Mouse (Mus musculus): ENCODE results near the gene Slc35b2. TPM values are rescaled to one million over a fixed set of nuclear protein-coding genes. Genes with fewer than 3 reads are reported as not detected.

Slc35b2 gene
- polyA plus RNA-seq, 1 experiment from 2014 or later: 90.5 TPM

DNA sequence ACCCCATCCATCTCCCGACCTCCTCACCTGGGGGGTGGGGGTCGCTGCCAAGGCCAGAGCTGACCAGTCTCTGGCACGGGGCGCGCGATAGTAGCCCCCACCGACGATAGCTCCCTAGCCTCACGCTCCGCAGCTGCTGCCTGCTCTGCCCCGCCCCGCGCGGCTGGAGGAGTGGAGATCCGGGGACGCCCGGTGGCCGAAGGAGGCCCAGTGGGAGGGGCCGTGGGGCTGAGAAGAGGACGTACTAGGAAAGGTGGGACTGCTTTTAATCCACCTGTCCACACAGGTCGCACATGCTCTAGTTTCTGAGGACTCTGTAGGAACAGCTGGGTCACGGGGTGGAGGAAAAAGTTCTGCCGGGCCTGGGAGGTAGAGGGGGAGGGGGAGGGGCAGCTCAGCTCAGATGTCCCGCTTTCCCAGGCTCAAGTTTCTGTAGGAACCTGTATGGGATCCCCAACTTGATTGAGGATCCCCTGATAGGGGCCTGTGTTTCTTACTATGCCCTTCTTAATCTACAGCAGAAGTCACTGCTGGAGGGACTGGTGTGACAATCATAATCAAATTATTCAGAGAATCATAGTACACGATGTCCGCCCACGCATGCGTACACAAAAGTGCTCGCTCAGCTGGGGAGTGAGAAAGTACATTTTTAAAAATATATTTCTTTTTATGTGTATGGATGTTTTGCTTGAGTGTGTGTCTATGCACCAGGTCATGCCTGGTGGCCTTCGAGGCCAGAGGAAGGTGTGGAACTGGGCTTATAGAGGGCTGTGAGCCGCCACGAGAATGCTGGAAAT lies 36.0 kb downstream of the Slc35b2 start, which contains the start of gene Slc29a1:
Slc29a1 (minus strand) TSS at position 161 of the 797 bp plus-strand sequence.
- Histone ChIP-seq H3K4me2 (replicated peaks) (peak within 1 kb of the TSS; percentile 74), H3K9ac (peak within 1 kb of the TSS; percentile 52), H3K36me3 (no peaks in the 10 kb centered on the region), H3K27ac (no peak within 1 kb of the TSS), H3K4me3 (peak within 1 kb of the TSS; percentile 28), H3K27me3 (replicated peaks) (peaks cover 41% of the 10 kb centered on the region), H3K4me1 (peaks cover 41% of the 10 kb centered on the region), H3K9me3 (no peaks in the 10 kb centered on the region)
- ATAC-seq (ENCODE audit: low FRiP score, low read depth): no peak
- WGBS: 18% methylated on average over 32 of the region's 32 CpGs

DNA sequence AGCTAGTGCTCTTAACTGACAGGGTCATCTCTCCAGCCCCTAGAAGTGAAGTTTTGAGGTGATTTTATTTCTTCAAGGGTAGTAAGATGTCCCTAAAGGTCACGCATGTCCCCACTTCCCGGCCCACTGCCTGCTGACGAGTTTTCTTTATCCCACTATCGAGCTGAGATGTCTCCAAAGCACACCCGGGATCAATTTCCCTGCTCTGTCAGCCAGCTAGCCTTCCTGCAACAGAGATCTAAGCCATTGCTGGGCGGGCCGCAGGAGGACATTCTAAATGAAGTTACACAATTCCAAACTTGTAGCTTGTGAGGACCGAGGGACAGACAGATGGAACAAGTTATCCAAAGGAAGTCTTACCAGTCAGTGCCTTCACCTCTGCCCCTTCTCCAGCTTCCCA lies 36.6 kb downstream of the Slc35b2 start:
- no peak overlapping the region for H3K4me2 ChIP-seq (replicated peaks)
- ATAC-seq (ENCODE audit: low FRiP score, low read depth): no peak
- H3K4me3 ChIP-seq: no peak overlapping the region
- H3K27me3 ChIP-seq (replicated peaks): peaks cover 38% of the 10 kb centered on the region
- H3K27ac ChIP-seq: no peak overlapping the region
- no peaks in the 10 kb centered on the region for H3K36me3 ChIP-seq
- WGBS: 64% methylated on average over 8 of the region's 8 CpGs
- H3K4me1 ChIP-seq: peaks cover 34% of the 10 kb centered on the region
- H3K9ac ChIP-seq: no peak overlapping the region
- no peaks in the 10 kb centered on the region for H3K9me3 ChIP-seq

DNA sequence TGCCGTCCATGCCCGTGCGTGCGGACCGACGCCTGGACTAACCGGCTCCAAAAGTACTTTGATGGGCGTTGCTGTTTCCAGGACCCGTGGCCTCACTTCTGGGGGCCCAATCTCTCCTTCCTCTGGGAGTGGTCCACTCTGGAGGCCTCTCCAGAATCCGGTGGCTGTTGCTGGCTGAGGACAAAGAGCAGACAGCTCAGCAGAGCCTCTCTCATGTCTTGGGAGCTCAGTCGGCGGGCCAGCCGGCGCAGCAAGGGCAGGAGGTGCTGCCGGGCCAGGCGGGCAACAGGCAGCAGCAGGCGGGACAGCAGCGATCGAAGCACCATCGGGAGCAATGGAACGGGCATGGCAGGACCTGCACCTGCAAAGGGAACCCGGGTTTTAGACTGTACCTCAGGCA lies 37.7 kb downstream of the Slc35b2 start:
- H3K4me2 ChIP-seq (replicated peaks): no peak overlapping the region
- no peak overlapping the region for H3K9ac ChIP-seq
- H3K27me3 ChIP-seq (replicated peaks): peaks cover 29% of the 10 kb centered on the region
- 16% methylated on average over 22 of the region's 22 CpGs for WGBS
- H3K4me1 ChIP-seq: peaks cover 24% of the 10 kb centered on the region
- no peak for ATAC-seq (ENCODE audit: low FRiP score, low read depth)
- H3K4me3 ChIP-seq: no peak overlapping the region
- no peak overlapping the region for H3K27ac ChIP-seq
- H3K36me3 ChIP-seq: no peaks in the 10 kb centered on the region
- no peaks in the 10 kb centered on the region for H3K9me3 ChIP-seq

DNA sequence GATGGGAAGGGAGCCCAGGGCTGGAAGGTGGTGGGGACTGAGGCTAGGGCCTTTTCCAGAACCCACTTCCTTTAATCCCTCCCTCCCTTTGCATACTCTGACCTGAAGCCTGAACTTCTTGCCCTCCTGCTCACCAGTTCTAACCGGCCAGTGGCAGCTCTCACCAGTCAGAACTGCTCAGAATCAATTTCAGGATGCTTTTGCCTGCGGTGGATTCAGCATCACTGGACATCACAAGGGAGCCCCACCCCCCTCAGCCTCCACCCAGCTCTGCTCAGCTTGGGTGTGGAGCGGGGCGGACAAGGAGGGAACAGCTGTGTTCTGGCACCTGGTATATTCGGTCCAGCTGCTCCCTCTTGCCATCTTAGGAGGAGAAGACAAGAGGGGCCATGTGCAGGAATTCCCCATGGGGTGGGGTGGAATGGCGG lies 38.2 kb downstream of the Slc35b2 start, which contains the start of gene Mymx:
Mymx (minus strand) TSS at position 226 of the 428 bp plus-strand sequence.
- no peaks in the 10 kb centered on the region for H3K36me3 ChIP-seq
- H3K27ac ChIP-seq: no peak within 1 kb of the TSS
- no peak within 1 kb of the TSS for H3K9ac ChIP-seq
- H3K9me3 ChIP-seq: no peaks in the 10 kb centered on the region
- peaks cover 21% of the 10 kb centered on the region for H3K4me1 ChIP-seq
- no peak within 1 kb of the TSS for H3K4me3 ChIP-seq
- no peak for ATAC-seq (ENCODE audit: low FRiP score, low read depth)
- H3K4me2 ChIP-seq (replicated peaks): no peak within 1 kb of the TSS
- WGBS: 27% methylated on average over 6 of the region's 6 CpGs
- H3K27me3 ChIP-seq (replicated peaks): peaks cover 28% of the 10 kb centered on the region

DNA sequence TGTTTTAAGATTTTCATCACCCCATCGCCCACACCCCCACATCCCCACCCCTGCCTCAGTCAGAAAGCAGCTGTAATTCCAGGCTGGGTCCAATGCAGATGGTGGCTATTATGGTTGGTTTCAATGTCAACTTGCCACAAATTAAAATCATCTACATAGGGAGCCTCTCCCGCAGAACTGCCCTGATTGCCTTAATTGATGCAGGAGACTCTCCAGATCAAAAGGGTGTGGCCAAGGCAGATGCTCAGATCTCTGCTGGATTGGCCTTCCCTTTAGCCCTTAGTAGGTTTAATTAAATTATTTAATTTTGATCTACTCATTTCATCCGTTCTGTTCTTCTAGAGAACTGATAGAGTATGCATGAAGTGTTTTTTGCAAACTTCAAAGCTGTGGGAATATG lies 39.3 kb downstream of the Slc35b2 start:
- peaks cover 28% of the 10 kb centered on the region for H3K27me3 ChIP-seq (replicated peaks)
- no peak for ATAC-seq (ENCODE audit: low FRiP score, low read depth)
- 79% methylated on average over 3 of the region's 3 CpGs for WGBS

DNA sequence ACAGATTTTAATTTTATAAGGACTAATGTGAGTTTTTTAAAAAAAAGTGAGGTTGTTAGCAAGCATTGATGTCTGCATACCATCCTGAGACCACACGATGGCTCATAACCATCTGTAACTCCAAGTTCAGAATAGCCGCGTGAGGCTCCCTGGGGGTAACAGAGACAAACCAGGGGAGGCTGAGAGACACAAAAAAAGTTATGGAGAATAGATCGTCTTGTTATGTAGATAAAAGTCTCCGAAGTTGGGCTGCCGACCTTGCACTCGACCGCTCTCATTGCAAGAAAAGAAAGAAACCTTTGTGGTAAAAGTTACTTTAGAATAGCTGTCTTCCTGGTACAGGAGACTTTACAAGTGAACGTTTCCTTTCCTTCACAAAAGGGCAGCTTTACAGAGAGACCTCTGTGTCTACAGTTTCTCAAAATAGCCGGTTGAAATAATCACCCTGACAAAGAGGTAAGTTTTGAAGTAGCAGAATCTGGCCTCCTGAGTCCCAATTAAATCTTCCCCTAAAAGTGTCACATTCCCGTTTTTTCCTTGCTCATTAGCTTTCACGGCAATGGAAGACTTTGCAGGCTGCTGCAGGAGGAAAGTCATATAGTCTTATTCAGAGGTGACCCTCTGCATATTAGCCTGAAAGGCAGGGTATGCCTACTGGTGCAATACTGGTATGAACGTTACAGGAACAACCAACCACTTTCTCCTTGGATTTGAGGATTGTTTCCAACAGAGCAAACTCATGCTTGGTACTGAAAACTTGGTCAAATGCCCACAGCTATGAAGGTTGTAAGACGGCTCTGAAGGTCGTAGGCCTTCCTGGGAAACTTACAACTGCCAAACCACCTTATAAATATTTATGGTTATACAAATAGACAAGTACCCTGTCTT lies 43.6 kb downstream of the Slc35b2 start:
- no peaks in the 10 kb centered on the region for H3K36me3 ChIP-seq
- no peak overlapping the region for H3K4me2 ChIP-seq (replicated peaks)
- H3K4me3 ChIP-seq: no peak overlapping the region
- H3K9me3 ChIP-seq: no peaks in the 10 kb centered on the region
- ATAC-seq (ENCODE audit: low FRiP score, low read depth): no peak
- no peak overlapping the region for H3K9ac ChIP-seq
- peaks cover 5% of the 10 kb centered on the region; the same call in 1 of the 2 replicates for H3K27me3 ChIP-seq (replicated peaks)
- H3K4me1 ChIP-seq: 0 out of 2 replicates have a peak, but pooled peaks cover under 1% of the 10 kb centered on the region
- 80% methylated on average over 15 of the region's 15 CpGs for WGBS
- H3K27ac ChIP-seq: no peak overlapping the region

More for the DNA sequence above, 39.3 kb downstream of the Slc35b2 start:
- Histone ChIP-seq H3K9ac (no peak overlapping the region), H3K4me2 (replicated peaks) (no peak overlapping the region), H3K4me1 (peaks cover 16% of the 10 kb centered on the region), H3K9me3 (no peaks in the 10 kb centered on the region), H3K36me3 (no peaks in the 10 kb centered on the region), H3K4me3 (no peak overlapping the region), H3K27ac (no peak overlapping the region)

DNA sequence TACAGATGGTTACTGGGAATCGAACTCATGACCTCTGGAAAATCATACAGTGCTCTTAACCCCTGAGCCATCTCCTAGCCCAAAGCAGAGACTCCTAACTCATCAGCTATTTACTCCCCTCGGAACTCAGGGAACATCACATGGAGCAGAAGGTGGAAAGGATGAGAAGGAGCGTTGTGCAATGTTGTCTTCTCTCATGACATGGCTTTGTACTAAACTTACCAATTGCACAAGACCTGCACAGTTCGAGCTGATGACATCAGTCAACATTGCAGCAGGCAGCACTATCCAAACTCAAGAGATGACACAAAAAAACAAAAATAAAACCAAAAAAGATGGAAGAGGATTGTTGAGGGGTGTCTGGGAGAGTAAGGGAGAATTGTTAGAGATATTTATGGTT lies 44.7 kb downstream of the Slc35b2 start:
- Histone ChIP-seq H3K4me2 (replicated peaks) (no peak overlapping the region), H3K4me3 (no peak overlapping the region), H3K27me3 (replicated peaks) (0 out of 2 replicates have a peak, but pooled peaks cover 3% of the 10 kb centered on the region), H3K9ac (no peak overlapping the region), H3K36me3 (no peaks in the 10 kb centered on the region), H3K9me3 (no peaks in the 10 kb centered on the region), H3K4me1 (no peaks in the 10 kb centered on the region), H3K27ac (no peak overlapping the region)
- ATAC-seq (ENCODE audit: low FRiP score, low read depth): no peak
- WGBS: 89% methylated on average over 4 of the region's 4 CpGs

DNA sequence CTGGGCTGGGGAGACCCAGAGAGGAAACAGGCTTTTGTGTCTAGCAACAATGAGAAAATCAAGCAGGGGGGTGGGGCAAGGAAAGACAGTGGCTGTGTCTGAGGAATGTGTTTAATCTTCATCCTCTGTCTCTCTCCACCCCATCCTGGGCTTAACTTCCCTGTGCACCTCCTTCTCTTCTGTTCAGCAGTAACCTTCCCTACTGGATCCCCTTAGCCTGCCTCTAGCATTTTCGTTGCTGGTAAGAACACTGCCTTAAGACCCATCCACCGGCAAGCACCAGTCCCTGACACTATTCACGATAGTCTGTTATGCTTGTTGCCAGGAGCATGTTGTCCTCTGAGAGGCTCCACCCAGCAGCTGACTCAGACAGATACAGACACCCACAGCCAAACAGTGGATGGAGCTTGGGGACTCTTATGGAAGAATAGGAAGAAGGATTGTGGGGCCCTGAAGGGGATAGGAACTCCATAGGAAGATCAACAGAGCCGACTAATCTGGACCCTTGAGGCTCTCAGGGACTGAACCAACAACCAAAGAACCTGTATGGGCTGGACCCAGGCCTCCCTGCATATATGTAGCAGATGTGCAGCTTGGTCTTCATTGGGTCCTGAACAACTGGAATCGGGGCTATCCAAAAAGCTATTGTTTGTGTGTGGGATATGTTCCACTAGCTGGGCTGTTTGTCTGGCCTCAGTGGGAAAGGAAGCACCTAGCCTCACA lies 46.6 kb downstream of the Slc35b2 start:
- Histone ChIP-seq H3K27ac (no peak overlapping the region), H3K36me3 (no peaks in the 10 kb centered on the region), H3K27me3 (replicated peaks) (no peaks in the 10 kb centered on the region), H3K4me3 (no peak overlapping the region), H3K9ac (no peak overlapping the region), H3K4me1 (no peaks in the 10 kb centered on the region), H3K4me2 (replicated peaks) (no peak overlapping the region), H3K9me3 (no peaks in the 10 kb centered on the region)
- no peak for ATAC-seq (ENCODE audit: low FRiP score, low read depth)
- WGBS: 46% methylated on average over 5 of the region's 5 CpGs

DNA sequence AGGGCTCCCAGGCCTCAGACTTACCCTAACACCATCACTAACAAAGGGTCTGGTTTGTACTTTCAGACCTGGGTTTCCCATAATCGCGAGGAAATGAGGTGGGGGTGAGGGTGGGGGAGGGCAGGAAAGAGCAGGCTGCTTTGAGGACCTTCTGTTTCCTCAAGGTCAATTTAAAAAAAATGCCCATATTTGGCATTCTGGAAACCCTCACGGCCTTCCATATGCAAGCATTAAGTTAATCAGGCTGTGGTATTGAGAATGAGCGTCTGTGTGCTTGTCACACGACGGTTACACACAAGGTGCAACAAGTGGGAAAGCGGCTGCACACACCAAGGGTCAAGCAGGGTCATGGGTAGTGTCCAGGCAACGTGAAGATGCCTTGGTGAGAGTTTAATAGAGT lies 48.3 kb downstream of the Slc35b2 start:
- no peak overlapping the region for H3K4me2 ChIP-seq (replicated peaks)
- H3K27me3 ChIP-seq (replicated peaks): no peaks in the 10 kb centered on the region
- no peak for ATAC-seq (ENCODE audit: low FRiP score, low read depth)
- no peaks in the 10 kb centered on the region for H3K4me1 ChIP-seq
- no peaks in the 10 kb centered on the region for H3K9me3 ChIP-seq
- 88% methylated on average over 8 of the region's 8 CpGs for WGBS
- H3K4me3 ChIP-seq: no peak overlapping the region
- H3K27ac ChIP-seq: no peak overlapping the region
- no peaks in the 10 kb centered on the region for H3K36me3 ChIP-seq
- H3K9ac ChIP-seq: no peak overlapping the region

DNA sequence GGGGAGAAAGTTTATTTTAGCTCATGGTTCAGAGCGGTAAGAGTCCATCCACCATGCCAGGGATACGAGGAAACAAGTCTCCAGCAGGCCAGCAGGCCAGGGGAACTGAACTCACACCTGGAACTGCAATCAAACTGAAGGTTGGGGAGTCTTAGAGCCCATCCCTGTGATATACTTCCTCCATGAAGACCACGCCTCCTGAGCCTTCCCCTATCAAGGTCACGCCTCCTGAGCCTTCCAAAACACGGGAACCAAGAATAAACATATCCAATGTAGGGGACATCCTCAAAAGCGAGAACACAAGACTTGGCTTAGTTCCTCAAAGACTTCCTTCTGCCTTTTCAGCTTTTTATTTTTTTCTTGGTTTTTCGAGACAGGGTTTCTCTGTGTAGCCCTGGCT lies 49.2 kb downstream of the Slc35b2 start:
- WGBS: 88% methylated on average over 7 of the region's 7 CpGs
- H3K4me2 ChIP-seq (replicated peaks): no peak overlapping the region

DNA sequence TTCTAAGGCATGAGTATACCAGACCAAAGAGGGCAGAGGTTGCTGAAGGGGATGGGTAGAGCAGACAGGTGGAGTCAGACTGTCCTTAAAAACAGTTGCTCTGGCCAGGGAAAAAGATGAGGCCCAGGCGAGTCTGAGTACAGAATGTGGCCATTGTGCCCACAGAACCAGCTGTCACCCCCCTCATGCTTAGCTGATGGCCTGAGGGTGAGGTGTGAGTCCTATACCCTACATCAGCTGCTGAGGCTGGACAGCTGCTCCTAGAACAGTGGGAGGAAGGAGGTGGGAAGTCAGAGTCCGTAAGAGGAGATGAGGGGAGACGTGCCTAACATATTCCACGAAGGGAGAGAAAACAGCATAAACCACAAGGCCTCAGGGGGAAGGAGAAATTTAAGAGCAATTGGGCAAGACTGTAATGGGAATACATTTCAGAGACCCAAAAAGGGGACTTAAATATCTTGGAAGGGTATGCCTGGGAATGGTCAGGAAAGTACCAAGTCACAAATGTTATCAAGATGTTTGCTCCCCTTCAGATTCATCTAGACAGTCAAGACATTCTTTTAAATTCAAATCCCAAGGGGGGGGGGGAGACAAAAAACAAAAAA lies 52.5 kb downstream of the Slc35b2 start:
- Histone ChIP-seq H3K36me3 (no peaks in the 10 kb centered on the region), H3K9me3 (no peaks in the 10 kb centered on the region), H3K4me3 (no peak overlapping the region), H3K27ac (no peak overlapping the region), H3K4me1 (peaks cover 11% of the 10 kb centered on the region; the same call in 1 of the 2 replicates), H3K9ac (no peak overlapping the region), H3K4me2 (replicated peaks) (no peak overlapping the region), H3K27me3 (replicated peaks) (no peaks in the 10 kb centered on the region)
- ATAC-seq (ENCODE audit: low FRiP score, low read depth): no peak
- WGBS: 68% methylated on average over 4 of the region's 4 CpGs

More for the DNA sequence above, 49.2 kb downstream of the Slc35b2 start:
- Histone ChIP-seq H3K4me3 (no peak overlapping the region), H3K36me3 (no peaks in the 10 kb centered on the region), H3K9me3 (no peaks in the 10 kb centered on the region), H3K9ac (no peak overlapping the region), H3K27ac (no peak overlapping the region), H3K4me1 (no peaks in the 10 kb centered on the region), H3K27me3 (replicated peaks) (no peaks in the 10 kb centered on the region)
- no peak for ATAC-seq (ENCODE audit: low FRiP score, low read depth)
